Mouse (Mus musculus) ovary, adult 18-20 months (tissue): ENCODE results near the gene A630095N17Rik.

Experiments
- DNase-seq: peaks from one replicate; pipeline ENCODE4 v3.0.0; 2022; ENCODE audit warnings: low spot score, mixed read lengths

A630095N17Rik gene

DNA sequence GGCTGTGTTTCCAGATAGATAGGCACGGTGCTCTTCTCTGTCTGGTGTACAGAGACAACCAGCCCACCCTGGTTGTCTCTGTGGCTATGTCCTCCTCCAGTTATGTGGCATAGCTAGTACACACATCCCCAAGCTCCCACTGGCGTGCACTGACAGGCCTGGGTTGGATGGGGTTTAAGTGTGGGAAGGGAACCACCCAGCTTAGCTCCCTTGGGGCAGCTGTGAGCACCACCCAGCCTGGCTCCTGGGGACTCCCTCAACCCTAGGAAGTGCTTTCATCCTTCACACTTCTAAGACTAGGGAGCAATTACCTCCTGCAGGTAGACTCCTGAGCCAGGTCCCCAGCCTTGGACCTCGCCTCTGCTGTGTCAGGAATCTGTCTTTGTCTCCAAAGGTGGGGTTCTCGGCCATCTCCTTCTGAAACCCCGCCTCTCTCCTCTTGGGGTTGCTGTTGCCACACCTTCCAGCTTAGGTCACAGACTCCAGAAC lies at the start of gene A630095N17Rik:
A630095N17Rik (minus strand) TSS at position 439 of the 489 bp plus-strand sequence.
- no peak for DNase-seq

DNA sequence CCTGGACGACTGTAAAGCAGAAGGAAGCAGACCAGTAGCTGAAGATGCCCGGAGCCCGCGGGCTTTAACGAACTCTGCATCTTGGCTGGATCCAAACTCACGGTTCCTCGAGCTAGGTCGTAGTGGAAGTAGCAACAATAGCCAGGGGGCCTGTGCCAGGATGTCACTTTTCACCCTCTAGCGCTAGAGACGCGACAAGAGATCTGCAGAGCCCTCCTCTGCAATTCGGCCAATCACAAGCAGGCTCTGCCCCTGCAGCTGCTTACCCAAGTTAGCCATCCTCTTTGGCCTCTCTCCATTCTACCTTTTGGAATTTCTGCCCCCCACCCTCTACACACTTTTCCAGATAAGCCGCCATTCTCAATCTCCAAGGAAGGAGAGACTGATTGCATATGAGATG lies 46.3 kb upstream of the A630095N17Rik start, which contains the start of gene Resp18:
Resp18 (minus strand) TSS at position 188 of the 400 bp plus-strand sequence.
- no peak for DNase-seq

DNA sequence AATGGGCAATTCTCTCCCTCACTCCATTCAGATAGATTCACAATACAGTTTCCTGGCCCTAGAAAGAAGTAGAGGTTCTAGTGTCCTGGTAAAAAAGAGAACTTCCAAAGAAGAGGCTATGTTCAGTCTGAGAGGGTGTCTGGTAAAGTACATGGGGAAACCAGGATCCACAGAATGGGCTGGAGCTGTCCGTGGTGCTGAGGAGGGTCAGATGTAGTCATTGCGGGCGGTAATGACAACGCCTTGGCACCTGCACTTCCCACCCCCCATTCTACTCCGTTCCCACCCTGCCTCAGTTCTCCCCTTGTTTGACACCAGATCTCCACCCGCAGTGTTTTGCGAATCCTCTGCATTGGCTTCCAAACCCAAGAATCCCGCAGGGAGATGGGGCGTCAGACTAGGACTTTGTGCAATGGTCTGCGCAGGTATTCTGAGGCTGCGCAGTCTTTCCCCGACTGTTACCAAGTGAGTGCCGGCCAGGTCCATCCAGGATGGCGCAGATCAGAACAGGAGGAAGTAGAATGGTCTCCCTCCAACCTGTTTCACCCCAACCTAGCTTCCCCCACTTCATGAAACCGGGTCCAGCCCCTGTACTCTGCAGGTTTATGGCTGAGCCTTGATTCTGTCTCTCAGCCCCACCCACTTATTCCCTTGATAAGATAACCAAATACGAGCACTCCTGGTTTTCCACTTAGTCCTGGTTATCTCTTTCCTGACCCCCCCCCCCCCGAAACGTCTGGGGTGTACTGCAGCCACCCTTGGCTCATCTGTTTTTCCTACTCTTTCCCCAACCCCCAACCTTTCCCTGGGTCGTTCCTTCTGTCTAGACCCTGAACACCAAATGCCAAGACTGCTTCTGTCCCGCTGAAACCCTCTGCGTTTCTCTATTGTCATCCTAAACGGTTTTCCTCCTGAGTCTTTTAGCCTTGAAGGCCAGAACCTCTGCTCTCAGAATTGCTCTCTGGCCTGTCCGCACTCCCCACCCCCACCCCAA lies 45.6 kb upstream of the A630095N17Rik start:
- no peak for DNase-seq

GRCm38 (mm10) chr1:75264091-75264880 lies 32.4 kb upstream of the A630095N17Rik start, which contains the start of gene Ptprn:
Gene Ptprn (minus strand): TSS chr1:75264502.
- no peak for DNase-seq

- DNase-seq = no peak
Observed at GRCm38 (mm10) chr1:75262969-75263951, 31.4 kb upstream of the A630095N17Rik start.

DNA sequence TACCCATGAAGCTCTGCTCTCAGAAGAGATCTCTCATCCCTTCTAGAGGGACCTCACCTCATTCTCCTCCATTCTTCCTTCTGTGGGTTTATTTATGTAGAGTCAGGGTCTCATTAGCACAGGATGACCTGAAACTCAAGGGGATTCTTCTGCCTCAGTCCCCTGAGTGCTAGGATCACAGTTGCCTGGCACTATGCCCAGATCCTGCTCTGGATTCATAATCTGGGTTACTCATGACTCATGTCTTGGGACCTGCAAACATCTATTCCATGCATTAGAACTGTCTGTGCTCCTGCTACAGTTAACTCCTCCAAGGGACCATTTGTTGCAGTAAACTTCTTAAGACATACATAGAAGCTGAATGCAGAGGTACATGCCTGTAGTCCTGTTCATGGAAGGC lies 29.4 kb upstream of the A630095N17Rik start:
- no peak for DNase-seq

DNA sequence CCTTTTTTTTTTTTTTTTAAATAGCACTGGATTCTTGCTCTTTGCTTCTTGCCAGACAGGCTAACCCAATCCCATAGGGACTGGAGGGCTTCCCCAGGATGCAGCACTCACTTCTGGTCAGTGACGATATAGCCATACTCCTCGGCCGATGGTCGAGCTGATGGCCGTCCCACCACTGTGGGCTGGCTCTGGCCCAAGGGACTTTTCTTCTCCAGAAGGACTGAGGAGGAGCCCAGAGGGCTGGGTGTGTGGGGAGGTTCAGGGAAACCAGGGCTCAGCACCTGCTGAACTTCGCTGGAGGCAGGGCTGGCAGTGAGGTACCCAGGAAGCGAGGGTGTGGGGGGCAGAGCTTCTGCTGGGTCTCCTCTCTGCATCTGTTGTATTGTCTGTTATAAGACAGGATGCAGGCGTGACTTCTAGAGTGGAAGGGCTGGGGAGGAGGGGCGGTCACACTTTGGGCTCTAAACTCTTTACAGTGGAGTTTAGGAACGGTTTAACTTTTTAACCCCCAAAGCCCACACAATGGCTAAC lies 23.7 kb upstream of the A630095N17Rik start:
- DNase-seq = no peak

GRCm38 (mm10) chr1:75254625-75255013 lies 22.7 kb upstream of the A630095N17Rik start:
- DNase-seq = no peak

- no peak for DNase-seq
Observed at GRCm38 (mm10) chr1:75253849-75254624, 22.1 kb upstream of the A630095N17Rik start.

DNA sequence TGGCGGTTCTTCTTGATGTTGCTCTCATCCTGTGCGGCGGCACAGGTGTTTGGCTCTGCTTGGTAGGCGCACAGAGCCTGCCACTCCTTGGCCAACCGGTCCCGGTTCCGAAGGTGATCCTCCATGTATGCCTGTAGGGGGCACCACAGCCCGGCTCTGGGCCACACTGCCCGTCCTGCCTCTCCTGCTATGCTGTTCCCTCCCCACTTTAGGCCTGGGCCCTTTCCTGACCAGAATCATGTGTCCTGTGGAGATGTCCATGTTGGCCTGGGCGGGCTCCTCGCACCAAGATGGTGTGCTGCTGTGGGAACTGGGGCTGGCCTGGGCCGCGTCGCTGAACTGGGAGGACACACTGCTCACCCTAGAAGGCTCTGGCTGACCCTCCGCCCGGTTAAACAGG lies 21.1 kb upstream of the A630095N17Rik start:
- no peak for DNase-seq

DNA sequence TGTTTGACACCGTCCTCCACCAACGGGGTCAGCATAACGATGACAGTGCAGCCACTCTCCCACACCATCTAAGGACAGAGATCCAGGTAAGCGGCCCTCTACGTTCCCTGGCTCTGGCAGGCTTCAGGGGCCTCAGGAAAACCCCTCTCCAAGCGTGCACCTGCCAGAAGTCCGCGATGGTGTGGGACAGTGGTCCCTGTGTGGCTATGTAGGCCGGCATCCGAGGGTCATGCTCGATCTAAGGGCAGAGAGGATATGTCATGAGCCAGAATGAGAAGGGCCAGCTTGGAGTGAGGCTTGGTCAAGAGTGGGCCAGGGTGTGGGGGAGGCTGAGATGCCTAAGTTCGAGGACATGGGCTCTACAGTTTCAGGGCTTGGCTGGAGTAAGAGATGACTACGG lies 20.4 kb upstream of the A630095N17Rik start:
- no peak for DNase-seq

DNA sequence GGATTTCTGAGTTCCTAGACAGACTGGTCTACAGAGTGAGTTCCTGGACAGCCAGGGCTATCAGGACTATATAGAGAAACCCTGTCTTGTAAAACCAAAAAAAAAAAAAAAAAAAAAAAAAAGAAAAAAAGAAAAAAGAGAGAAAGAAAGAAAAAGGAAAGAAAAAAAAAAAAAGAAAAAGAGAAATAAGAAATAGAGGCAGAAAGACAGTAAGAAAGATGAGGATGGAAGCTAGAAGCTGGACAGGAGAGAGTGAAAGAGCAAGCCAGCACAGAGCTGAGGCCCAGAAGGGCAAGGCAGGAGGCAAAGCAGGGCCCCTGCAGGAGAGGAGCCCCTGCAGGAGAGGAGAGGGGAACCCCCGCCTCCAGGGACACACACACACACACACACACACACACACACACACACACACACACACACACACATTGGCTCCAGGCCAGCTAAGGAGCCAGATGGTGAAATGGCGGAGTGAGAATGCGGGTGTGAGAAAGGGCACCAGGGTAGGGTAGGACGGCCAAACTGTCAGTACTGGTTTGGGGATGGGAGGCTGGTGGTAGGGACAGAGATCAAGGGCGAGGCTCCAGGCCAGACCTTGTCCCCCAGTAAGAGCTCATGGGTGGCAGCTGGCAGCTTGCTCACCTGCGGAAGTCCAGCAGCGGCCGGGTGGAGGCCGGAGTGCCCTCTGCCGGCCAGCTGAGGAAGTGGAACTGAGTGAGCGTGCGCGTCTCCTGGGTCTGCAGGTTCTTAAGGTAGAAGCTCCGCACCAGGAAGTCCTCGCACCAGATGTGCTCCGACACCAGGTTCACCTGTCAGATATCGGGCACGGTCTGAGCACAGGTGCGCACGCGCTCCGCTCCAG lies 19.4 kb upstream of the A630095N17Rik start:
- peak; percentile 41 for DNase-seq

GRCm38 (mm10) chr1:75250498-75250897 lies 18.6 kb upstream of the A630095N17Rik start:
- no peak for DNase-seq

GRCm38 (mm10) chr1:75248041-75248772 lies 16.3 kb upstream of the A630095N17Rik start:
- no peak for DNase-seq

GRCm38 (mm10) chr1:75247071-75247930 lies 15.4 kb upstream of the A630095N17Rik start:
- DNase-seq = no peak

GRCm38 (mm10) chr1:75244836-75245235 lies 12.9 kb upstream of the A630095N17Rik start:
- no peak for DNase-seq

DNA sequence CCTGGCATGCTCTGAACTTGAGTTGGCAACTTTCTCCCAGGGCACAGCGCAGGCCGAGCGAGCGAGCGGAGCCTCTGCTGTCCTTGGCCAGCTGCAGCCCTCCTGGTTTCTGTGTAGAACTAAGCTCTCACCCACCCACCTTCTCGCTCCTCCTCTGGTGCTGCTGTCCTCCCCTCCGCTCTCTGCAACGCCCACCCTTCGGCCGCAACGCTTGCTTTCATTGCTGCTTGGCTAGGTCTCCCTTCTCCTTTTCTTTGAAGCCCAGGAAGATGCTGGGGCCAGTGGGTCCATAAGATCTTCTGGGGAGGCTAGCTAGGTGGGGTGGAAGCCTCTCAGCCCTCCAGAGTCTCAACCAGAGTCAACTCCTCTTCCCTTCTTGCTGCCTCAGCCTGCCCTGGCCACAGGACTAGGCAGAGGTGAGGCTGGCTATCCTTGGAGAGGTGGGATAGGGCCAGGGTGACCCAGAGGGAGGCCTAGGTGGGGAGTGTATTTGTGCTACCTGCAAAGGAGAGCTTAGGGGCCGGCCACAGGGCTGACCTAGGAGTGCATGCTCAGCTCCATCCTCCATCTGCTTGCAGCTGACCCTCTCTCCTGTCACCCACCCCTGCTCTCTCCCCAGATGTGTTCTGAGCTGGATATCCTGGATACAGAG lies 12.4 kb upstream of the A630095N17Rik start:
- DNase-seq = no peak
